Mouse (Mus musculus) CH12.LX (cell line): ENCODE results near the gene Ms4a14.

ENCODE experiments used
- CTCF ChIP-seq, 2 experiments: IDR thresholded peaks in 1 of 2; conservative IDR thresholded peaks in 1 of 2; 2 replicates each; pipeline ENCODE4 v1.5.1; 2011 to 2012; ENCODE audit warnings: low read depth in 2 of 2, low read length in 2 of 2, improper control_type of control experiment in 1 of 2, inconsistent platforms in 1 of 2, mild to moderate bottlenecking in 1 of 2, moderate library complexity in 1 of 2
- E2F4 ChIP-seq: IDR thresholded peaks from 2 replicates; pipeline ENCODE4 v1.6.1; 2011; ENCODE audit warnings: low read depth, low read length, improper control_type of control experiment; ENCODE audit not compliant: insufficient replicate concordance
- MAX ChIP-seq: IDR thresholded peaks from 2 replicates; pipeline ENCODE4 v1.6.1; 2011; ENCODE audit warnings: low read length, improper control_type of control experiment
- ZNF384 ChIP-seq: IDR thresholded peaks from 2 replicates; pipeline ENCODE4 v1.6.1; 2012; ENCODE audit warnings: low read depth, low read length, improper control_type of control experiment, inconsistent platforms

DNA sequence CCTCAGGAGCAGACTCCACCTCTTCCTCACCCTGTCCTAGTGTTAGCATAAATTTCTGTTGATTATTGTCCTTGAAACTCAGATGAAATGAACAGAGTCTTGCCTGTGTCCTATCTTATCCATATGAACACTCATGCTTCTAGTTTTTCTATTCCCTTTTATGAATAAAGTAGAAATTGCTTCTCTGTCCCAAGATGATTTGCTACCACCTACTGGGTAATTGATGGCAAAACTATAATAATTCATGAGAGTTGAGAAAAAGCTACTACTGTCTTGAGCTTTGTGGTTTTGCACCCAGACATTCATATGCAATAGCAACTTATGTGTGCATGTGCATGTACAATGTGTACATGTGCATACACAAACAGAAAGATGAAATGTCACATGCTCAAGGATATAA lies 29.7 kb upstream of the Ms4a14 start:
- TF ChIP-seq ZNF384 (no peak), CTCF (conservative IDR thresholded peaks at IDR 0.05 in 1 of 2, IDR thresholded peaks at IDR 0.05 in 1 of 2; ENCODE audit: low read depth in 2 of 2, low read length in 2 of 2) (peak in 1 of 2 experiments; percentile 59; a peak in 2 of 4 replicates), E2F4 (no peak), MAX (no peak)
